14 mouse cellular contexts compared by ENCODE assay signal in the genomic region with DNA sequence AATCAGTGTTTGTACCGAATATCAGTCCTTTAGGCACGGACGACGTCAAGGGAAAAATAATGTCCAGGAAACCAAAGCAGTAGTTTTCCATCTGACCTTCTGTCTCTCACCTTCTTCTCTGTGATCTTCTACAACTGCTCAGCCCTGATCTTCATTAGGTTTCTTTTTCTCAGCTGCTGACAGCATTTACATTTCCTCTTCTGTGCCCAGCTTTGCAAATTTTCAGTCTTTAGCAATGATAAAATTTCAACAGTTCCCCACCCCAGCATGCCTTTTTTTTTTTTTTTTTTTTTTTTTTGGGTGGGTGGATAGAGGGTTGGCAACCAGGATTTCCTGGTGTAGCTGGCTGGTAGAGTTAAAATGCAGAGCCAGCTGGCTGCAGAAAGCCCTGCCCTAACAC. TPM values are rescaled to one million over a fixed set of nuclear protein-coding genes. Genes with fewer than 3 reads are reported as not detected.
"Had no signal": no experiment of that assay in that cellular context is flagged by ENCODE, and none has a peak within 500 bp of the region (broad histone marks: within the 10 kb centered on the region; RNA-seq: fewer than 3 reads in every experiment).

No protein-coding gene starts in this region.

RNA-seq across cellular contexts. Expression of gene Gm36079, which starts 27.6 kb away (rescaled TPM):
- total RNA-seq: neutrophil, adult 5-6 weeks had no signal
- polyA plus RNA-seq: neural tube, embryonic 13.5 days; neural tube, embryonic 14.5 days; neural tube, embryonic 15.5 days; small intestine, adult 2 months; spleen, adult 2 months; stomach, embryonic 14.5 days; stomach, embryonic 15.5 days; stomach, embryonic 16.5 days; stomach, postnatal 0 days; testis, adult 2 months; thymus, adult 2 months; thymus, postnatal 0 days; urinary bladder, adult 2 months had no signal

RNA-seq across cellular contexts. Expression of gene B020031M17Rik, which starts 48.6 kb away (rescaled TPM):
- total RNA-seq: neutrophil, adult 5-6 weeks had no signal
- polyA plus RNA-seq: neural tube, embryonic 13.5 days; neural tube, embryonic 14.5 days; neural tube, embryonic 15.5 days; small intestine, adult 2 months; stomach, embryonic 14.5 days; stomach, embryonic 15.5 days; stomach, embryonic 16.5 days; stomach, postnatal 0 days; testis, adult 2 months; thymus, adult 2 months; thymus, postnatal 0 days; urinary bladder, adult 2 months had no signal

RNA-seq across cellular contexts. Expression of gene Gm21188, which starts 52.8 kb away (rescaled TPM):
- polyA plus RNA-seq: neural tube, embryonic 14.5 days; neural tube, embryonic 15.5 days; stomach, embryonic 14.5 days; stomach, postnatal 0 days had no signal
